Mouse (Mus musculus): ENCODE data around the gene Wscd2. TPM values are rescaled to one million over a fixed set of nuclear protein-coding genes. Genes with fewer than 3 reads are reported as not detected.

The Wscd2 gene
- polyA plus RNA-seq, 1 experiment, result not detected

DNA sequence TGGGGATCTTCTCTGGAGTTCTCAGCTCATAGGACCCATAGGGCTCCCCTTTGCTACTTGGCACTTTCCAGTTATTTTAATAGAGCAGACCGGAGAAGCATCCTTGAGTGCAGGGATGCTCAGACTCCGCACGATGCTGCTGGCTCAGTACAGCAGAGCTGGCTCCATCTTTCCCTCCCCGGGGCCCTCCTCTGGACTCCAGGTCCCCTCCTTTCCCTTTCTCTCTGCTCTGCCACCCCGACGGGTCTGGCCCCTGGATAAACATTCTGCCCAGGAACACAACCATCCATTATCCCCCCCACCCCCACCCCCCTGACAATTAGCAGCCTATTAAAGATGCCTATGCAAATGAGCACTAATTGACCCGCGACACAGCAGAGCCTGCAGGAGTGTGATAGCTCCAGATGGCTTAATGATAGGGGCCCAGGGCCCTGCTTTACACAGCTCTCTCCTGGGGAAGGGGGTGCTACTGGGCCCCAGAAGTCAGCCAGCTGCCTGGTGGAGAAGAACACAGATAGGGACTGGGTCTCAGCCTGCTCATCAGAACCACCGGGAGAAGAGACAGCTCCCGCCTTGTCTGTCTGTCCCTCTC is 52.8 kb downstream of the Wscd2 start:
- Histone ChIP-seq H3ac (ENCODE audit: control insufficient read depth, insufficient read length) (no peak overlapping the region), H3K36me3 (ENCODE audit: control insufficient read depth, insufficient read depth) (no peaks in the 10 kb centered on the region), H3K27me3 (ENCODE audit: control insufficient read depth, insufficient read depth, insufficient read length) (peaks cover 45% of the 10 kb centered on the region), H3K4me2 (ENCODE audit: low read depth) (no peak overlapping the region), H3K4me3 (no peak overlapping the region), H3K79me2 (ENCODE audit: control insufficient read depth, insufficient read depth) (no peaks in the 10 kb centered on the region)
- TF ChIP-seq MAX (IDR thresholded peaks at IDR 0.05; ENCODE audit: low read depth) (no peak), POLR2A (IDR thresholded peaks at IDR 0.05; ENCODE audit: insufficient read length, low read depth) (no peak), MYOD1 (IDR thresholded peaks at IDR 0.05; ENCODE audit: control insufficient read depth in 1 of 3, insufficient read length in 2 of 3, low read depth in 2 of 3) (no peak), REST (IDR thresholded peaks at IDR 0.05; ENCODE audit: insufficient read depth, insufficient read length) (no peak), TCF3 (IDR thresholded peaks at IDR 0.05; ENCODE audit: insufficient read length, low read depth) (no peak), USF1 (IDR thresholded peaks at IDR 0.05; ENCODE audit: low read depth) (no peak), POLR2AphosphoS2 (IDR thresholded peaks at IDR 0.05; ENCODE audit: insufficient read length, low read depth) (no peak), E2F4 (IDR thresholded peaks at IDR 0.05; ENCODE audit: insufficient read depth) (no peak), MYOG (IDR thresholded peaks at IDR 0.05; ENCODE audit: control insufficient read depth in 1 of 3, insufficient read depth in 1 of 3, insufficient read length in 2 of 3, low read depth in 2 of 3) (no peak), TCF12 (IDR thresholded peaks at IDR 0.05; ENCODE audit: insufficient read depth, poor library complexity, severe bottlenecking) (no peak), SRF (IDR thresholded peaks at IDR 0.05; ENCODE audit: control insufficient read depth, insufficient read length, low read depth) (no peak), CEBPB (IDR thresholded peaks at IDR 0.05; ENCODE audit: insufficient read depth, poor library complexity, severe bottlenecking) (no peak)

DNA sequence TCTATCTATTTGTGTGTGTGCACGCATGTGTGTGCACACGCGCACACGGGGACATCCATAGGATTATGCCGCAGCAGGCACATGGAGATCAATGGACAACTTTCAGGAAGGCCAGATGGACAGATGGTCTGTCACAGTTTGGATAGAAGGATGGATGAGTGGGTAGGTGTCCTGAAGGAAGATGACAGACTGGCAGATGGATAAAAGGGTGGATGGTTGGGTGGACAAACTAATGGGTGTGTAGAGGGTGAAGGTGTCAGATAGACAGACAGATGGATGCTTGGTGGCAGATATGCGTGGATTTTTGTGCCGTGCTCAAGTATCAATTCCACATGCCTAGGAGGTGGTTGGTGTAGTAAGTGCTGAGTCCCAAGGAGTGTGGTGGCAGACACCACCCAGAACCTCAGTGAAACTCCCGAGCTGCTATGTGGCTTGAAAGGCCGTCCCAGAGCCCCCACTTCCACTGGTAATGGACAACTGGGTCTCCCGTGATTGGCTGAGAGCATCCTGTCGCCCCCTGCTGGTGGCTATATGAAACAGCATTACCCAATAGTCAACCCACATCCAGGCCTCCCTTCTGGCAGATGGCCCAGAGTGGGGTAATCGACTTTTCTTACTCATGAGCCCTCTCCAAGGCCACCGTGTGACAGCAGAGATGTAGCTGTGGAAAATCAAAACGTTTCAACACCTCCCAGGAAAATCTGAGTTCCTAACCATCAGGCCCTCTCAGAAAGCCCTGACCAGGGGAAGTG is 58.0 kb downstream of the Wscd2 start:
- no peak overlapping the region for H3K4me3 ChIP-seq
- H3K4me2 ChIP-seq (ENCODE audit: low read depth), result no peak overlapping the region
- no peak for TF ChIP-seq SRF (IDR thresholded peaks at IDR 0.05; ENCODE audit: control insufficient read depth, insufficient read length, low read depth)
- TF ChIP-seq REST (IDR thresholded peaks at IDR 0.05; ENCODE audit: insufficient read depth, insufficient read length), result no peak
- TF ChIP-seq CEBPB (IDR thresholded peaks at IDR 0.05; ENCODE audit: insufficient read depth, poor library complexity, severe bottlenecking), result no peak
- TF ChIP-seq MAX (IDR thresholded peaks at IDR 0.05; ENCODE audit: low read depth), result no peak
- TF ChIP-seq E2F4 (IDR thresholded peaks at IDR 0.05; ENCODE audit: insufficient read depth), result no peak
- TF ChIP-seq MYOD1 (IDR thresholded peaks at IDR 0.05; ENCODE audit: control insufficient read depth in 1 of 3, insufficient read length in 2 of 3, low read depth in 2 of 3), result no peak
- TF ChIP-seq POLR2A (IDR thresholded peaks at IDR 0.05; ENCODE audit: insufficient read length, low read depth), result no peak
- H3K27me3 ChIP-seq (ENCODE audit: control insufficient read depth, insufficient read depth, insufficient read length), result peaks cover 31% of the 10 kb centered on the region
- no peak overlapping the region for H3ac ChIP-seq (ENCODE audit: control insufficient read depth, insufficient read length)
- H3K36me3 ChIP-seq (ENCODE audit: control insufficient read depth, insufficient read depth), result no peaks in the 10 kb centered on the region
- no peaks in the 10 kb centered on the region for H3K79me2 ChIP-seq (ENCODE audit: control insufficient read depth, insufficient read depth)

DNA sequence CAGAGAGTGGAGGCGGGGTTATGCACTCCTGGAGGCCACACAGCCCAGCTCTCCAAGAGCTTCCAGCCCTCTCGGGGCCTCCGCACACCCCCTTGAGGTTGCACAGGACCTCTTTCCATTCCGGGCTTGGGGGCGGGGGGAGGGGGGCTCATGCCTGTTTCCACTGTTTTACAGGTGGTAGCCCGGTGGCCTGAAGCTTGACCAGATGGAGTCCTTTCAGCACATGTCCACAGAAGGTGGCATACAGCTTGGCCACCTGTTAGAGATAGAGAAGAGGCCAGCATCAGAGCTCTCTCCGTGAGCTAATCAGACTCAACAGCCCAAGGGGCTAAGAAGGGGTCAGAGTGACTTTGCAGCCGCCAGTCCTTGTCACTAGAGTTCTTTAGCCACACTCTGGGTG is 60.1 kb downstream of the Wscd2 start:
- TF ChIP-seq MAX (IDR thresholded peaks at IDR 0.05; ENCODE audit: low read depth) (no peak), POLR2A (IDR thresholded peaks at IDR 0.05; ENCODE audit: insufficient read length, low read depth) (no peak), SRF (IDR thresholded peaks at IDR 0.05; ENCODE audit: control insufficient read depth, insufficient read length, low read depth) (no peak), CEBPB (IDR thresholded peaks at IDR 0.05; ENCODE audit: insufficient read depth, poor library complexity, severe bottlenecking) (no peak), TCF3 (IDR thresholded peaks at IDR 0.05; ENCODE audit: insufficient read length, low read depth) (no peak), USF1 (IDR thresholded peaks at IDR 0.05; ENCODE audit: low read depth) (no peak), REST (IDR thresholded peaks at IDR 0.05; ENCODE audit: insufficient read depth, insufficient read length) (no peak), POLR2AphosphoS2 (IDR thresholded peaks at IDR 0.05; ENCODE audit: insufficient read length, low read depth) (no peak), MYOD1 (IDR thresholded peaks at IDR 0.05; ENCODE audit: control insufficient read depth in 1 of 3, insufficient read length in 2 of 3, low read depth in 2 of 3) (no peak), MYOG (IDR thresholded peaks at IDR 0.05; ENCODE audit: control insufficient read depth in 1 of 3, insufficient read depth in 1 of 3, insufficient read length in 2 of 3, low read depth in 2 of 3) (no peak)
- Histone ChIP-seq H3K4me3 (no peak overlapping the region), H3ac (ENCODE audit: control insufficient read depth, insufficient read length) (no peak overlapping the region), H3K4me2 (ENCODE audit: low read depth) (no peak overlapping the region), H3K36me3 (ENCODE audit: control insufficient read depth, insufficient read depth) (no peaks in the 10 kb centered on the region), H3K79me2 (ENCODE audit: control insufficient read depth, insufficient read depth) (no peaks in the 10 kb centered on the region), H3K27me3 (ENCODE audit: control insufficient read depth, insufficient read depth, insufficient read length) (peaks cover 18% of the 10 kb centered on the region)

DNA sequence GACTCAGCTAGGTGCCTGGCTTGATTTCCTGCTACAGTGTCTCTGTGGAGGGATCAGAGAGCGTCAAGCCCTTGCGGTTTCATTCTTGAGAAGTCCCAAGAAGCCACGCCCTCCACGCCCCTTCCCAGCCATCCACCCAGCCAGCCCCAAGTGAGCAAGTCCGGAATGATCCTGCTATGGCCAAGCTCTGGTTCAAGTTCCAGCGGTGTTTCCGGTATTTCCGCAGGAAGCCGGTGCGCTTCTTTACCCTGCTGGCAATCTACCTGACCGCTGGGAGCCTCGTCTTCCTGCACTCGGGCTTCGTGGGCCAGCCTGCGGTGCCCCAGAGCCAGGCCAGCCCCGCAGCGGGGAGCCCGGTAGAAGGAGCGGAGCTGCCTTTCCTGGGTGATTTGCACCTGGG is 60.6 kb downstream of the Wscd2 start:
- H3K79me2 ChIP-seq (ENCODE audit: control insufficient read depth, insufficient read depth), result no peaks in the 10 kb centered on the region
- H3K4me3 ChIP-seq, result no peak overlapping the region
- no peak overlapping the region for H3ac ChIP-seq (ENCODE audit: control insufficient read depth, insufficient read length)
- H3K27me3 ChIP-seq (ENCODE audit: control insufficient read depth, insufficient read depth, insufficient read length), result peaks cover 18% of the 10 kb centered on the region
- TF ChIP-seq CEBPB (IDR thresholded peaks at IDR 0.05; ENCODE audit: insufficient read depth, poor library complexity, severe bottlenecking) (no peak), TCF12 (IDR thresholded peaks at IDR 0.05; ENCODE audit: insufficient read depth, poor library complexity, severe bottlenecking) (no peak), SRF (IDR thresholded peaks at IDR 0.05; ENCODE audit: control insufficient read depth, insufficient read length, low read depth) (no peak), REST (IDR thresholded peaks at IDR 0.05; ENCODE audit: insufficient read depth, insufficient read length) (no peak), MYOD1 (IDR thresholded peaks at IDR 0.05; ENCODE audit: control insufficient read depth in 1 of 3, insufficient read length in 2 of 3, low read depth in 2 of 3) (no peak), E2F4 (IDR thresholded peaks at IDR 0.05; ENCODE audit: insufficient read depth) (no peak), MYOG (IDR thresholded peaks at IDR 0.05; ENCODE audit: control insufficient read depth in 1 of 3, insufficient read depth in 1 of 3, insufficient read length in 2 of 3, low read depth in 2 of 3) (no peak), POLR2AphosphoS2 (IDR thresholded peaks at IDR 0.05; ENCODE audit: insufficient read length, low read depth) (no peak), USF1 (IDR thresholded peaks at IDR 0.05; ENCODE audit: low read depth) (no peak), POLR2A (IDR thresholded peaks at IDR 0.05; ENCODE audit: insufficient read length, low read depth) (no peak), MAX (IDR thresholded peaks at IDR 0.05; ENCODE audit: low read depth) (no peak), TCF3 (IDR thresholded peaks at IDR 0.05; ENCODE audit: insufficient read length, low read depth) (no peak)
- no peaks in the 10 kb centered on the region for H3K36me3 ChIP-seq (ENCODE audit: control insufficient read depth, insufficient read depth)
- no peak overlapping the region for H3K4me2 ChIP-seq (ENCODE audit: low read depth)
